Mouse (Mus musculus) CH12.LX (cell line): ENCODE measurements at regions not wholly inside any gene's neighbourhood (a gene's known extent, or its start where the extent isn't known, plus 50 kb on each side); places are given as distances from the start of the nearest gene placed in this dataset.

Source experiments
- CTCF ChIP-seq, 2 experiments: IDR thresholded peaks in 1 of 2; conservative IDR thresholded peaks in 1 of 2; 2 replicates each; pipeline ENCODE4 v1.5.1; 2011 to 2012; ENCODE audit warnings: low read depth in 2 of 2, low read length in 2 of 2, improper control_type of control experiment in 1 of 2, inconsistent platforms in 1 of 2, mild to moderate bottlenecking in 1 of 2, moderate library complexity in 1 of 2
- E2F4 ChIP-seq: IDR thresholded peaks from 2 replicates; pipeline ENCODE4 v1.6.1; 2011; ENCODE audit warnings: low read depth, low read length, improper control_type of control experiment; ENCODE audit not compliant: insufficient replicate concordance
- EP300 ChIP-seq: IDR thresholded peaks from 2 replicates; pipeline ENCODE4 v1.6.1; 2011; ENCODE audit warnings: low read length, improper control_type of control experiment
- GABPA ChIP-seq: IDR thresholded peaks from 2 replicates; pipeline ENCODE4 v1.6.1; 2012; ENCODE audit warnings: low read depth, low read length, improper control_type of control experiment, inconsistent platforms; ENCODE audit not compliant: insufficient replicate concordance
- HCFC1 ChIP-seq: IDR thresholded peaks from 2 replicates; pipeline ENCODE4 v1.6.1; 2012; ENCODE audit warnings: low read depth, mild to moderate bottlenecking, inconsistent platforms, low read length, improper control_type of control experiment
- KAT2A ChIP-seq: IDR thresholded peaks from 2 replicates; pipeline ENCODE4 v1.6.1; 2012; ENCODE audit warnings: low read length, improper control_type of control experiment, inconsistent platforms; ENCODE audit not compliant: insufficient replicate concordance
- MAZ ChIP-seq: IDR thresholded peaks from 2 replicates; pipeline ENCODE4 v1.6.1; 2012; ENCODE audit warnings: low read depth, mild to moderate bottlenecking, inconsistent platforms, low read length, improper control_type of control experiment, moderate library complexity
- MEF2A ChIP-seq: IDR thresholded peaks from 2 replicates; pipeline ENCODE4 v1.6.1; 2014; ENCODE audit warnings: low read depth, mild to moderate bottlenecking, inconsistent platforms, low read length, improper control_type of control experiment, borderline replicate concordance
- MYC ChIP-seq: IDR thresholded peaks from 2 replicates; pipeline ENCODE4 v1.6.1; 2011; ENCODE audit warnings: low read depth, mild to moderate bottlenecking, improper control_type of control experiment, low read length
- NELFE ChIP-seq: IDR thresholded peaks from 2 replicates; pipeline ENCODE4 v1.6.1; 2011; ENCODE audit warnings: low read depth, low read length, improper control_type of control experiment
- POLR2A ChIP-seq: IDR thresholded peaks from 2 replicates; pipeline ENCODE4 v1.6.1; 2011; ENCODE audit warnings: low read depth, mild to moderate bottlenecking, improper control_type of control experiment, low read length
- POLR2AphosphoS2 ChIP-seq: IDR thresholded peaks from 2 replicates; pipeline ENCODE4 v1.6.1; 2011; ENCODE audit warnings: low read depth, low read length, improper control_type of control experiment
- ZC3H11A ChIP-seq: IDR thresholded peaks from 2 replicates; pipeline ENCODE4 v1.6.1; 2012; ENCODE audit warnings: low read depth, mild to moderate bottlenecking, inconsistent platforms, low read length, improper control_type of control experiment
- ZMIZ1 ChIP-seq: IDR thresholded peaks from 2 replicates; pipeline ENCODE4 v1.6.1; 2012; ENCODE audit warnings: low read depth, mild to moderate bottlenecking, inconsistent platforms, low read length, improper control_type of control experiment

GRCm38 (mm10) chr13:107676310-107677090 is 367.7 kb upstream of the Smim15 start:
- TF ChIP-seq HCFC1 (no peak), EP300 (no peak), ZC3H11A (no peak), POLR2A (no peak), MEF2A (no peak), CTCF (conservative IDR thresholded peaks at IDR 0.05 in 1 of 2, IDR thresholded peaks at IDR 0.05 in 1 of 2; ENCODE audit: low read depth in 2 of 2, low read length in 2 of 2) (no peak), GABPA (no peak), MYC (no peak), E2F4 (no peak), POLR2AphosphoS2 (no peak), MAZ (no peak), ZMIZ1 (no peak), KAT2A (no peak), NELFE (no peak)
